Mouse (Mus musculus): ENCODE data around the gene Hnf1a. TPM values are rescaled to one million over a fixed set of nuclear protein-coding genes. Genes with fewer than 3 reads are reported as not detected.

Hnf1a gene
- polyA plus RNA-seq, 1 experiment: not detected

GRCm38 (mm10) chr5:114985074-114985473 lies 14.2 kb upstream of the Hnf1a start:
- no peak overlapping the region for H3K27ac ChIP-seq (ENCODE audit: insufficient read depth, low read length)
- H3K4me3 ChIP-seq (ENCODE audit: insufficient read depth, low read length): no peak overlapping the region
- H3K4me1 ChIP-seq (ENCODE audit: control insufficient read depth, insufficient read depth, low read length): no peaks in the 10 kb centered on the region
- TF ChIP-seq POLR2A (IDR thresholded peaks at IDR 0.05; ENCODE audit: extremely low read depth, insufficient read depth, low read length) (no peak), CTCF (IDR thresholded peaks at IDR 0.05; ENCODE audit: extremely low read depth, insufficient read depth, low read length) (no peak)

- no peak overlapping the region for H3K4me3 ChIP-seq (ENCODE audit: insufficient read depth, low read length)
- no peak overlapping the region for H3K27ac ChIP-seq (ENCODE audit: insufficient read depth, low read length)
- H3K4me1 ChIP-seq (ENCODE audit: control insufficient read depth, insufficient read depth, low read length): no peaks in the 10 kb centered on the region
- TF ChIP-seq CTCF (IDR thresholded peaks at IDR 0.05; ENCODE audit: extremely low read depth, insufficient read depth, low read length) (no peak), POLR2A (IDR thresholded peaks at IDR 0.05; ENCODE audit: extremely low read depth, insufficient read depth, low read length) (no peak)
Measured at GRCm38 (mm10) chr5:114982001-114982400, 11.1 kb upstream of the Hnf1a start.

DNA sequence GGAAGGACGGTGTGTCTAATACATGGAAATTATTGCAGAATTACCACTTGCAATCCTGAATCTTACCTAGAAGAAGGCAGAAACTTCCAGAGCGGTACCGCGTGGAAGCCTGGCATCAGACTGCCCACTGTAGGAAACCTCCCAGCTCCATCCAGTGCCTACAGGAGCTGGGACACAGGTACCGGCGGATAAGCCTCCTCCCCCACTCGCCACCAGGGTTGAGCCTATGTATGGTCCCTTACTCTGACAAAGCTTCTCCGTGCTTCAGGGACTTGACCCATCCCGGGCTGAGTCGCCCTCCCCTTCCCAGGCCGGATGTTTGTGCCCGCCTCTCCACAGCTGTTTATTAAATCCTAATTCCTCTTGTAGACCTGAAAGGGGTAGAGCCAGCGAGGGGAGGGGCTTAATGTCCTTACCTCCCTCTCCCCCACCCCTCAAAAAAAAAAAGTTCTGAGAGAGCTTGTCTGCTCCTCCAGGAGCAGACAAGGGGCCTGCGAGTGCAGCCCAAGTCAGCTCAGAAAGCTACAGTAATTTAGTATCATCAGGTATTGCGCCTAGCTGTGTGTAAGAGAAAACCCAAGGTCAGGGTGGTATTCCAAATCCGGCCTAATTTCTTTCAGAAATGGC lies 9.3 kb upstream of the Hnf1a start:
- TF ChIP-seq CTCF (IDR thresholded peaks at IDR 0.05; ENCODE audit: extremely low read depth, insufficient read depth, low read length) (no peak), POLR2A (IDR thresholded peaks at IDR 0.05; ENCODE audit: extremely low read depth, insufficient read depth, low read length) (no peak)
- Histone ChIP-seq H3K4me1 (ENCODE audit: control insufficient read depth, insufficient read depth, low read length) (no peaks in the 10 kb centered on the region), H3K4me3 (ENCODE audit: insufficient read depth, low read length) (peak overlapping the region; percentile 2; the same call in 1 of the 2 replicates), H3K27ac (ENCODE audit: insufficient read depth, low read length) (no peak overlapping the region)

DNA sequence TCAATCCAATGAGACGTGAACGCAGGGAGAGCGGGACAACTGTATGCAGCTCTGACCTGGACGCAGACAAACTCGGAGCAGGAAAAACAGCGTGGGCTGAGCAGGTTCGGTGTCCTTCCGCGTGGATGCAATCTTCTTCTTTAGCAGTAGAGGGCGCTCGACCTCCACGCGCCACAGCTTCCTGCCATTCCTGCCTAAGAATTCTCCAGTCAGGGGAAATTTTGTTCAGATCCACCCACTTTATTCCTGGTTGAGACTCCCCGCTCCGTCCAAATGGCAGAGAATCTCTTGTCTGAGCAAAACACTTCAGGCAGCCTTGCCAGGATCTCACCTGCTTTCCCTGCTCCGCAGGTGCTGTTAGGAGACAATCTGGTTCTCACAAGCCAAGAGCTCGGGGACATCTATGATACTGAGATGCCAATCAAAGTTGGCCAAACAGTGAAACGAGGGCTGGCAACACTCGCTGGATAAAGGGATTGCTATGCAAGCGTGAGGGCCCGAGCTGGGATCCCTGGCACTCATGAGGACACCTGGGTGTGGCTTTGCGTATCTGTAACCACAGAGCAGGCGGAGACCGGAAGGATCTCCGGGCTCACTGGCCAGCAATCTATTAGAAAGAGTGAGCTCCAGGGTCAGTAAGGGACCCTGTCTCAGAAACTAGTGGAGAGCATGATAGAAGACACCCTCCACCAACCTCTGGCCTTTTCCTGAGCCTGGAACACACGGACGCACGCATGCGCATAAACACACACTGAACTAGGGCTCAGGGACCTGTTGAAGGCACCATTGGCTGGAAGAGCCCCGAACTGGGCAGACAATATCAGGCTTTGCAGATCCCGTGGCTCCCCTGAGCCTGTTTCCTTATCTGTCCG lies 8.6 kb upstream of the Hnf1a start:
- no peak overlapping the region for H3K27ac ChIP-seq (ENCODE audit: insufficient read depth, low read length)
- no peaks in the 10 kb centered on the region for H3K4me1 ChIP-seq (ENCODE audit: control insufficient read depth, insufficient read depth, low read length)
- H3K4me3 ChIP-seq (ENCODE audit: insufficient read depth, low read length): peak overlapping the region; percentile 2; the same call in 1 of the 2 replicates
- TF ChIP-seq POLR2A (IDR thresholded peaks at IDR 0.05; ENCODE audit: extremely low read depth, insufficient read depth, low read length) (no peak), CTCF (IDR thresholded peaks at IDR 0.05; ENCODE audit: extremely low read depth, insufficient read depth, low read length) (peak; percentile 98)

DNA sequence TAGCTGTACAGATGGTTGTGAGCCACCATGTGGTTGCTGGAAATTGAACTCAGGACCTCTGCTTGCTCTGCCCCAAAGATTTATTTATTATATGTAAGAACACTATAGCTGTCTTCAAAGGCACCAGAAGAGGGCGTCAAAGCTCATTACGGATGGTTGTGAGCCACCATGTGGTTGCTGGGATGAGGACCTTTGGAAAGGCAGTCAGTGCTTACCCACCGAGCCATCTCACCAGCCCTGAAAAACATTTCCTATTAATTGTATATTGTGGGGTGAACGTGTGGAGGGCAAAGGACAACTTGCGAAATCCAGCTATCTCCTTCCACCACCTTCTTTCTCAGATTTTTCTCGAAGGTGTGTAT lies 8.0 kb upstream of the Hnf1a start:
- H3K4me3 ChIP-seq (ENCODE audit: insufficient read depth, low read length): peak overlapping the region; percentile 2; the same call in 1 of the 2 replicates
- TF ChIP-seq CTCF (IDR thresholded peaks at IDR 0.05; ENCODE audit: extremely low read depth, insufficient read depth, low read length) (peak; percentile 38), POLR2A (IDR thresholded peaks at IDR 0.05; ENCODE audit: extremely low read depth, insufficient read depth, low read length) (no peak)
- H3K4me1 ChIP-seq (ENCODE audit: control insufficient read depth, insufficient read depth, low read length): no peaks in the 10 kb centered on the region
- no peak overlapping the region for H3K27ac ChIP-seq (ENCODE audit: insufficient read depth, low read length)

GRCm38 (mm10) chr5:114978473-114978872 lies 7.6 kb upstream of the Hnf1a start:
- Histone ChIP-seq H3K4me1 (ENCODE audit: control insufficient read depth, insufficient read depth, low read length) (no peaks in the 10 kb centered on the region), H3K27ac (ENCODE audit: insufficient read depth, low read length) (no peak overlapping the region)
- TF ChIP-seq POLR2A (IDR thresholded peaks at IDR 0.05; ENCODE audit: extremely low read depth, insufficient read depth, low read length) (no peak), CTCF (IDR thresholded peaks at IDR 0.05; ENCODE audit: extremely low read depth, insufficient read depth, low read length) (no peak)

GRCm38 (mm10) chr5:114976935-114977334 lies 6.0 kb upstream of the Hnf1a start:
- H3K27ac ChIP-seq (ENCODE audit: insufficient read depth, low read length): no peak overlapping the region
- no peaks in the 10 kb centered on the region for H3K4me1 ChIP-seq (ENCODE audit: control insufficient read depth, insufficient read depth, low read length)
- TF ChIP-seq CTCF (IDR thresholded peaks at IDR 0.05; ENCODE audit: extremely low read depth, insufficient read depth, low read length) (no peak), POLR2A (IDR thresholded peaks at IDR 0.05; ENCODE audit: extremely low read depth, insufficient read depth, low read length) (no peak)
- H3K4me3 ChIP-seq (ENCODE audit: insufficient read depth, low read length): no peak overlapping the region

More at GRCm38 (mm10) chr5:114978473-114978872, 7.6 kb upstream of the Hnf1a start:
- no peak overlapping the region for H3K4me3 ChIP-seq (ENCODE audit: insufficient read depth, low read length)

DNA sequence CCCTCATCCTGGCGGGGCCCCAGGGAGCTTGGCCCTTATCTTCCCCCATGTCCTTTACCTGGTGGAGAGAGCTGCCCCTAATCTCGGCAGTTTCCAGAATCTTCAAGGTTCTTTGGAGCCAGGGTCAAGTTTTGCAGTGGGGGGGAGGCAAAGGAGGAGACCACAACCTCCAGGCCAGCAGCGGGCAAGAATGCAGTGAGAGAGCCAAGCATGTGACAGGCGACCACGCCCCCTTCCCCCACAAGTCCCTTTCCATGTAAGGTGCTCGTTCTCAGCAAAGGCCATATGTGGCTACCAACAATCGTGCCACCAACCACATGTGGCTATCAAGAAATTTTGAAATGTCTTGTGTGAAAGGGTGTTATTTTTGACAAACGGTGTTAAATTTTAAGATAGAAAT lies 2.2 kb upstream of the Hnf1a start:
- no peak overlapping the region for H3K27ac ChIP-seq (ENCODE audit: insufficient read depth, low read length)

DNA sequence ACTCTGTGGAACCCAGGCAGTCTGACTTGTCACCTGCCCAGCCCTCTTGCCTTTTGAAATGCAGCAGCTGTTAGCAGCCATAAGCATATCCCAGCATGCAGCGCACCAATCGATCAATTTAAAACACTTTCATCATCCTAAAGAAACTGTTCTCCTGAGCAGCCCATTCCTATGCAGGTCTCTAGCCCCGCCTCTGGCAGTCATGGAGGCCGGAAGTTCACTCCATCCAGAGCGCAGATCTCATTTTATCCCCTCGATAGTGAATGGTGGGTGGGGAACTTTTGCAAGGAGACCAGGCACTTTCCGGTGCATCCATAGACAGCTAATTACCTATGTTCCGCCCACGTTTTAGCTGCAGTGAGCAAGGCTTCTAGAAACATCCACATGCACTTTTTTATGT lies 1.3 kb upstream of the Hnf1a start:
- TF ChIP-seq POLR2A (IDR thresholded peaks at IDR 0.05; ENCODE audit: extremely low read depth, insufficient read depth, low read length): no peak
- no peak for TF ChIP-seq CTCF (IDR thresholded peaks at IDR 0.05; ENCODE audit: extremely low read depth, insufficient read depth, low read length)
- Histone ChIP-seq H3K27ac (ENCODE audit: insufficient read depth, low read length) (no peak overlapping the region), H3K4me1 (ENCODE audit: control insufficient read depth, insufficient read depth, low read length) (no peaks in the 10 kb centered on the region), H3K4me3 (ENCODE audit: insufficient read depth, low read length) (no peak overlapping the region)

More for the DNA sequence above, 2.2 kb upstream of the Hnf1a start:
- Histone ChIP-seq H3K4me3 (ENCODE audit: insufficient read depth, low read length) (no peak overlapping the region), H3K4me1 (ENCODE audit: control insufficient read depth, insufficient read depth, low read length) (no peaks in the 10 kb centered on the region)
- TF ChIP-seq POLR2A (IDR thresholded peaks at IDR 0.05; ENCODE audit: extremely low read depth, insufficient read depth, low read length): no peak

All from cortical plate, adult 2 months (tissue).